Mouse (Mus musculus): ENCODE results near the gene 1700001C19Rik. TPM values are rescaled to one million over a fixed set of nuclear protein-coding genes. Genes with fewer than 3 reads are reported as not detected.

1700001C19Rik gene
- not detected in 3 replicates for total RNA-seq (2017)

DNA sequence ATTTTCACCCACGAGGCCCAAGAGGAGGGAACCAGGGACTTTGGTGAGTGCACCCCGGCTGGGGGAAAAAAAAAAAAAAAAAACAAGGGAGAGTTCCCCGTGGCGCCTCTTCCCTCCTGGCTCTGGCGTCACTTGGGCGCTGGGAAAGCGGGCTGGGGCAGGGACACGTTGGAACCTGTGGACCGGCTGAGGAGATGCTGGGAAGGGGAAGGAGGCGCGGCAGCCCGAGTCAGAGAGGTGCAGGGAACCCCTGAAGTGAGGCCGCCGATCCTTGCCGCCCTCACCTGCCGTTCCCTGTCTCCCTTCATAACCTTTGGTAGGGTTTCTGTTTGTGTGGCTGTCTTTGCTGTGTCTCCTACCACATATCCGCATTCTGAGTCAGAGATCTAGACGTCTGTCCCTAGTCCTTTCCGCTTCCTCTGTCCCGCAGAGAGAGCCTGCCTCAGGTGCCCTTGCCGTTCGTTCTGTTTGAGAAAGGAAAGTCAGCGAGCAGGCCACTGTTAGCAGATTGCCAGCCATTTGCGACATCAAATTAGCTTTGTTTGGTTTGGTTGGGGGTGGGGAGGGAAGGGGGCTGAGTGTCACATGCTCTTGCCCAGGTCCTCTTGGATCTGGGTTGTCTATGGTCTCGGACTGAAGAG, at the start of gene 1700001C19Rik:
Gene 1700001C19Rik, minus strand, starts transcription at position 470 of the 641 bp plus-strand sequence.
- no peak; the same call in 1 of the 2 replicates for ATAC-seq (replicated peaks; ENCODE audit: insufficient number of reproducible peaks, low FRiP score, low TSS enrichment, poor library complexity, severe bottlenecking)

DNA sequence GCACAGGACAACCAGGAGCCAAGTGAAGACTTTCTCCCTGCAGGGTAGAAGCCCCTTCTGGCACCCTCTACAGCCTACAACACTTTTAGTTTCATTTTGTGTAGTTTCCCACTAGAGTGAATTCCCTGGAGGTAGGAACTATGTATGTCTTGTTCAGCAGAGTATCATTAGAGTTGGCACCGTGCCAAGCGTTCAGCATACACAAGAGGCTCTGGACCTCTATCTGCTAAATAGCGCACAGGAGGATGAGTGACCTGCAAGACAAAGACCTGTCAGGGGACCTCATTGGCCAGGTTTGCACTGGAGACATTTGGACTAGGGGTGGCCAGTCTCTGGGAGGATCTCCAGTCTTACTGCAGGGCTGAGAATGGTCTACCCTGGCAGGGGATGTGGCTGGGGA, 48.6 kb upstream of the 1700001C19Rik start:
- no peak for ATAC-seq (replicated peaks; ENCODE audit: insufficient number of reproducible peaks, low FRiP score, low TSS enrichment, poor library complexity, severe bottlenecking)

DNA sequence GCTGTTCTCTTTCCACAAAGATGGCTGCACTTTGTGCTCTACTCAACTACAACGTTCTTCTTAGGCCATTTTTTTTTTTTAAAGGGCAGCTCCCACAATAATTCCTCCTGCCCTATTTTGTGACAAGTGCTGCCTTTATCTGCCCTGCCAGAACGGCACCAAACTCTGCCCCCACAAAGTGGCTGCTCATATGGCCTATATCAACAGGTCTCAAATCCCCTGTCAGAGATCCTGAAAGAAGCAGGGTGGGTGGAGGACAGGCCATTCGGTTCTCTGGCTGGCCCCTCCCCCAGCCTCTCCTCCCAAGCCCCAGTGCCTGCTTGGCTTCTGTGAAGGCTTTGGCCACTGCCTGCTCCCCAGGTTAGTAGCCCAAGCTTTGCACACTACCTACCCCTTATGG, 47.8 kb upstream of the 1700001C19Rik start:
- ATAC-seq (replicated peaks; ENCODE audit: insufficient number of reproducible peaks, low FRiP score, low TSS enrichment, poor library complexity, severe bottlenecking): no peak

DNA sequence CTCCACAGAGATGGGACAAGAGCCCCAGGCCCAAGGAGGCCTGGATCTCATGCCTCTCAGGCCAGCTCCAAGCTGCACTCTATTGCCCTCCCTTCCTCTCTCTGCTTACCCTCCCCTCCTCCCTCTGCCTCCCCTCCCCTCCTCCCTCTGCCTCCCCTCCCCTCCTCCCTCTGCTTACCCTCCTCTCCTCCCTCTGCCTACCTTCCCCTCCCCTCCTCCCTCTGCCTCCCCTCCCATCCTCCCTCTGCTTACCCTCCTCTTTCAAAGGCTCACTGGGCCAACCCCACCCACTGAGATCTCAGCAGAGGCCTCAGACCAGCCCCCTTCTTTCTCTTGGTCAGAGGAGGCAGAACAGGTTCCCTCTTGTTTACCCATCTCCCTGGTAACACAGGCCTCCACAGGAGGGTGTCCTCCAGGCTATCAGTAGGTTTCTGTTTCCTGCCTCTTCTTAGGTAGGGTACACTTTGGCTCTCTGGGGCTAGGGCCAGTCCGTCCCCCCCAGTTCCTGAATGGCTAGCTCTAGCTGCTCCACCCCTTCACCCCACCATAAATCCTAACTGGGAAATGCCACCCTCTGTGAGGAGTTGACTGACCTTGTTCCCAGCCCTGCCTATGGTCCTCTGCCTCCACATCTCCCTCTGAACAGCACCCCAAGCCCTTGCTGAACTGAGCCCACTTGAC, 47.2 kb upstream of the 1700001C19Rik start:
- no peak for ATAC-seq (replicated peaks; ENCODE audit: insufficient number of reproducible peaks, low FRiP score, low TSS enrichment, poor library complexity, severe bottlenecking)

DNA sequence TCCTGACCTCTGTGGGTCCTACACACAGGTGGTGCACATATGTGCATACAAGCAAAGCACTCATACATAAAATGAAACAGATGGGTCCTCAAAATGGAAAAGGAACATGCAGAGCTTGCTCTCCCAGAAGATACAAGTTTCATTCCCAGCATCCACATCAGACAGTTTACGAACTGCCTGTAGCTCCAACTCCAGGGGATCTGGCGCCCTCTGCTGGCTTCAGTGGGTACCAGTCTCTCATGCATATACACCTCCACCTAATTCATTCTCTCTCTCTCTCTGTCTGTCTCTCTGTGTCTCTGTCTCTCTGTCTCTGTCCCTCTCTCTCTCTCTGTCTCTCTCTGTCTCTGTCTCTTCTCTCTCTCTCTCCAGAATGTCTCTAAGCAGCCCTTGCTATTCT, 45.2 kb upstream of the 1700001C19Rik start:
- ATAC-seq (replicated peaks; ENCODE audit: insufficient number of reproducible peaks, low FRiP score, low TSS enrichment, poor library complexity, severe bottlenecking): peak; percentile 48; the same call in 1 of the 2 replicates

DNA sequence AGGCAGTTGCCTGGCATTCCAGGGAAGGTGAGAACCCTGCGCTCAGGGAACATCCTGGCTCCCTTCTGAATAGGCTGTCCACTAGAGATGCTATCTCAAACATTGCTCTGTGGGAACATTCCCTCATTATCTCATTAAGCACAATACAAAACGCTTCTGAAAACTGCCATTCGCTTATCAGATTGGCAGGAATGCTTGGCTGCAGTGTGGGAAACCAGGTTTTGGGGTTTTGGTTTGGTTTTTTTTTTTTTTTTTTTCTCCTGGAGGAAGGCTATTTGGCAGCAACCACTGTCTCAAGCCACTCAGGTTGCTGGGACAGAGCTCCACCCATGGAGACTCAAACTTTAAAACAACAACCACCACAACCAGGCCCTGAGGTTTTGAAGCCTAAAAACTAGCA, 42.7 kb upstream of the 1700001C19Rik start:
- ATAC-seq (replicated peaks; ENCODE audit: insufficient number of reproducible peaks, low FRiP score, low TSS enrichment, poor library complexity, severe bottlenecking): no peak

DNA sequence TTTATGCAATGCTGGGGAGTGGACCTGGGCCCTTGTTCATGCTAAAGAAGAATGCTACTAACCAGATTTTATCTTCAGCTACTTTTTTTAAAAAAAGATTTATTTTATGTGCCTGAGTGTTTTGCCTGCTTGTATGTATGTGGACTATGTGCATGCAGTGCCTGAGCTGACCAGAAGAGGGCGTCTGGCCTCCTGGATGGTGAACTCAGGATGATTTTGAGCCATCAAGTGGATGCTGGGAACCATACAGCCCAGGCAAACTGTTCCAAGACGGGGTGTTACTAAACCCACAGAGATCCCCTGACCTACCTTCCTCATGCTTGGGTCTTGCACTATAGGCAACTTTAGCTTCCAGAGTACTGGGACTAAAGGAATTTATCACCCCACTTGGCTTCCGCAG, 38.5 kb upstream of the 1700001C19Rik start:
- no peak for ATAC-seq (replicated peaks; ENCODE audit: insufficient number of reproducible peaks, low FRiP score, low TSS enrichment, poor library complexity, severe bottlenecking)

DNA sequence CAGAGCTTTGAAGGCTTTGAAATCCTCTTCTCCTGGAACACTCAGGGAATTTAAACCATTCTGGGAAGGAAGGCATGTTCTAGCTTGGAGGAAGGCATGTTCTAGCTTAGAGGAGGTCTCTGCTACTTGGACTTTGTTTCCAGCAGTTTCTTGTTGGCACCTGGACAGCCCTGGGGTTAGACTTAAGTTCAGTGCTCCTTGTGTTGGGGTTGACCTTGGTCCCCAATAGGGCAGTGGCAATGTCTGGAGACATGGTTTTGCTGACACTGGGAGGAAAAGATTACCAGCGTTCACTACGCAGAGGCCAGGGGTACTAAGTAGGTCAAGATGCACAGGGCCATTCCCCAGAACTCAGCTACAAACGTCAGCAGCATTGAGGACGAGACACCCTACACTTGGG, 38.0 kb upstream of the 1700001C19Rik start:
- no peak for ATAC-seq (replicated peaks; ENCODE audit: insufficient number of reproducible peaks, low FRiP score, low TSS enrichment, poor library complexity, severe bottlenecking)

DNA sequence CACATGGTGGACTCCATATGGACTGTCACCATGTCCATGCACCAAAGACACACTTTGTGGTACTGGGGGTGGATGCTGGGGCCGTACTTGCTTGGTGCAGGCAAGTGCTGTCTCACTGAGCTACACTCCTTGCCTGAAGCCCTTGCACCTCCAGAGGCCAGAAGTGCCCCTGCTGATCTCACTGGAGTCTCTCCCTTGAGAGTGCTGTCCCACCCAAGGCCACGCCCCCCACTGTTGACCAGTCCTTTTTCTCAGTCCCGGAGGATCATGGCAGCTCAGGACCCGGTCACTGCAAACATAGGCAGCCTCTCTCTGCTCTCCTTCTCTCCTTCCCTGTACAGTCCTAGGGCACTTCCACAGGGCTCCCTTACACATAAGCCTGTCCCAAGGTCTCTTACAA, 37.1 kb upstream of the 1700001C19Rik start:
- no peak for ATAC-seq (replicated peaks; ENCODE audit: insufficient number of reproducible peaks, low FRiP score, low TSS enrichment, poor library complexity, severe bottlenecking)

DNA sequence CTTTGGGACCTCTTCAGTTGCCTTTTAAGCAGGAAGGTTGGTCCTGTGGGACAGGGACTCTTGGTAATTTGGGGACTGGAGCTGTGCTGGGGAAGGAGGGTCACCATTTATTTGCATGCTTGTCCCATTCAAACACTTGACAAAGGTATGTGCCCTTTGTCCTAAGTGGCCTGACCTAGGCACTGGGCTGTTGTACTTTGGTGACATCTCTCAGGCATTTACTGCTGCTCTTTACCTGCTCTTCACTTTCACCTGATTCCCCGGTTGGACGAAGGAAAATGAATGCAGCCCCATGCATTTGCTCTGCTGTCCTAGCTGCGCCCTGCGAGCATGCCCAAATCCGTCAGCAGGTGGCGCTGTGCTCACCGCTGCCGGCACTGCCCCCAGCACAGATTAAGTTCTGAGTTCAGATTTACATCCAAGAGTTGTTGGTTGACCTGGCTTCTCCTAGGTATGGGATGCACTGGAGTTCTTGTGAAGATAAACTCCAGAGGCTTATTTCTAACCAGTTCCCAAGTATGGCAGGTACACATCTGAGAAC, 36.3 kb upstream of the 1700001C19Rik start:
- ATAC-seq (replicated peaks; ENCODE audit: insufficient number of reproducible peaks, low FRiP score, low TSS enrichment, poor library complexity, severe bottlenecking): peak; percentile 59; the same call in 1 of the 2 replicates

DNA sequence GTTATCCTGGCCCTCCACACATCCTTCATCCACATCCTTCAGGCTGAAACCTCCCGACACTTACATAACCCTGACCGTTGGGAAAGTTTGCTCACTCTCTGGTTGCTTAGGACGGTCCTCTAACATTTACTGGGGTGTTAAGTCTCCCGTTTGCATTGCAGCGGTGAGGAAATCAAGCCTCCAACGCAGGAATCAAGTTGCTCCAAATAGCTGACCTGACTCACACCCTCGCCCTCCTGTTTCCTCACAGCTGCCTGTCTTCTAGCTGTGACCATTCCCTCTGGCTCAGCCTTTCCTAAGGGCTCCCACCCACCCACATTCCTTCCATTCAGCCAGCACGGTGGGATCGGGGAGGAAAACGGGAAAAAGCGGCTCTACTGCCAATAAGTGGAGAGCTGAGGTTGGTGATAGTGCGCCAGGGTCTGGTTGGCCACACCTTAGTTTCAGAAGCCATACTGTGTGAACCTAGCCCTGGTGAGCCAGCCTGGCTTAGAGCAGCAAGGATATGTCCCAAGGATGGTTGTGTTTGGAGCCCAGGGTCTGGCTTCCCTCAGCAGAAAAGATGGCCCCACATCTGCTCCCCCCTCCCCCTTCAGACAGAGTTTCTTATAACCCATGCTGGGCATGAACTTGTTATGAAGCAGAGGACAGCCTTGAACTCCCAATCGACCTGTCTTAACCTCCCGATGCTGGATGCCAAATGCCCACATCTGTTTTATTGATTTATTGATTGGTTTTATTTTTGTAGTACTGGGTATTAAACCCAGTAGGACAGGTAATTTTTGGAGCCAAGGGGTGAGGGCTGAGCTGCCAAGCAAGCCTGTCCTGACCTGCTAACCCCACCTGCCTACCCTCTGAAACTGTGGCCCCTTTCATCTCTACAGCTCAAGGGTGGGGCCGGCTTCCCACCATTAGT, 35.5 kb upstream of the 1700001C19Rik start:
- ATAC-seq (replicated peaks; ENCODE audit: insufficient number of reproducible peaks, low FRiP score, low TSS enrichment, poor library complexity, severe bottlenecking): no peak

DNA sequence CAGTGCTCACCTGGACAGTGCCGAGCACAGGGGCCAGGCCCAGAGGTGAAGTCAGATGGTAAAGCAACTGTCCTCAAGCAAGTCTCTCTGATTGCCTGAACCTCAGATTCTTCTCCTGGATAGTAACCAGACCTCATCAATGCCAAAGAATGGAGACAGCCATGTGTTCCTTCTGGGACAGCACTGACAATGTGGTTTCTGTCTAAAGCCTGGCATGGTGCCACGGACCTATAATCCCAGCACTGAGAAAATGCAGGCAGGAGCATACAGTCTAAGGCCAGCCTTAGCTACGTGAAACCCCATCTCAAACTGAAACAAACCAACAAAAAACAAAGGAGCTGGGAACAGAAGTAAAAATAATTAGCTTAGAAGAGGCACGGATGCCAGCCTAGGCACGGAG, 33.5 kb upstream of the 1700001C19Rik start:
- ATAC-seq (replicated peaks; ENCODE audit: insufficient number of reproducible peaks, low FRiP score, low TSS enrichment, poor library complexity, severe bottlenecking): no peak

DNA sequence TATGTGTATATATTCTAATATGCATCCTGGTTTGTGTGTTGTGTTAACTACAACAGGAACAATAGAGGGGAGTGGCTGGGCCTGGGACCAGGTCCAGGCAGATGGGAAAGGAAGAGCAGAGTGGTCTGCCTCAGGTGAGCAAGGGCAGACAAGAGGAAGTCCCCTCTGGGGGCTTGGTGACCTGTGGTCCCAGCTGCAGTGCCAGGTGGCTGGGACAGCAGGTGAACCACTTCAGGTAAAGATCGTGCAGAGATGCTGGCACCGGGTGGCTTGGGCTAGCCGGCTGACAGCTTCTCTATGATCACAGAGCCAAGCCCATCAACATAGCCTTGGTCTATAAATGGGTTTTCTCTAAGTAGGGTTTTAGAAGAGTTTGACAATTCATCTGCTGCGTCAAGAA, 32.9 kb upstream of the 1700001C19Rik start:
- no peak for ATAC-seq (replicated peaks; ENCODE audit: insufficient number of reproducible peaks, low FRiP score, low TSS enrichment, poor library complexity, severe bottlenecking)

DNA sequence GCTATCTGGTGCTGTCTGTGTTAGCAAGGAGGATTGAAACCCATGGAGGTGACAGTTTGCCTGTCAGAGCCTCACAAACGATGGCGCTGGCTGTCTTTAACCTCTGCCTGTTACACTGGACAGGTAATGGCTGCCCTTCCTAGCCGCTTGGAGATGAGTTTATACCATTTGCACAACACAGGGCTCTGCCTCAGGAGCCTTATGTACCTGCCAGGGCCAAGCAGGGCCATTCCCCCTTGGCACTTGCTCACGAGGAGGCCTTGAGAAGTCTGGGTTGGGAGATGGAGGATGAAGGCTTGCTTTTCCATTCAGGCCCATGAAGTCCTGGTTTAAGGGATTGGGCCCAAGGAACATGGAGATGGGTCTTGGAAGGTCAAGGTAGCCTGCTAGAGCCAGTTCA, 32.5 kb upstream of the 1700001C19Rik start:
- no peak for ATAC-seq (replicated peaks; ENCODE audit: insufficient number of reproducible peaks, low FRiP score, low TSS enrichment, poor library complexity, severe bottlenecking)

DNA sequence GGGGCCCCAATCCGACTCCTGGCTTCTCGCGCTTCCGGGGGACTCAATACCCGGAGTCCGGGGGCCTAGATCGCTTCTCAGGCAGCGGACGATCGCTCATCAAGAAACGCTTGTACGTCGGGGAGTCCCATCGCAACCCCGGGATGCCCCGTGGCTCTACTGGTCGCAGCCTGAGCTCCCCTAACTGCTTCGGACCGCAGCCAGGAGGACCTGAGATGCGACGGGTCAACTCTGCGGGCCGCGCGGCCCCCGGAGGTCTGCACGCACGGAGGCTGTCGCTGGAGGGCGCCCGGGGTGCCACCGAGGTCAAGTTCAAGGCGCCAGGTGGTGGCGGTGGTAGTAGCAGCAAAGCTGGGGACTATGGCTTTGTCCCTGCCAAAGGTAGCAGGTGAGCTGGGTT, 31.3 kb upstream of the 1700001C19Rik start:
- no peak for ATAC-seq (replicated peaks; ENCODE audit: insufficient number of reproducible peaks, low FRiP score, low TSS enrichment, poor library complexity, severe bottlenecking)

DNA sequence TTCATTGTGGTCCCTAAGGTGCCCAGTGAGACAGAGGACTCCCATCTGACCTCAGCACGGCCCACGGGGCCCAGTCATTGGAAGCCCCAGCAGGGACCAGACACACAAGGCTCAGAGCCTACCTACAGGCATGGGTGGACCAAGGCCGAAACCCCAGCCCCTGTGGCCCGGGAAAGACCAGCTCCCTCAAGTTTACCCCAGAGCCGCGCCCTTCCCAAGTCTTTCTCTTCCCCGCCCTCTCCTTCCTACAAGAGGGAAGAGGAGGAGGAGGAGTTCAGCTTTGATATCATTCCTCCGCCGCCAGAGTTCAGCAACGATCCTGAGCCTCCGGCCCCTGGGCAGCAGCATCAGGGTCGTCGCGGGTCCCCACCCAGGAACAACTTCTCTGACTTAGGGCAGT, 30.9 kb upstream of the 1700001C19Rik start:
- no peak for ATAC-seq (replicated peaks; ENCODE audit: insufficient number of reproducible peaks, low FRiP score, low TSS enrichment, poor library complexity, severe bottlenecking)

DNA sequence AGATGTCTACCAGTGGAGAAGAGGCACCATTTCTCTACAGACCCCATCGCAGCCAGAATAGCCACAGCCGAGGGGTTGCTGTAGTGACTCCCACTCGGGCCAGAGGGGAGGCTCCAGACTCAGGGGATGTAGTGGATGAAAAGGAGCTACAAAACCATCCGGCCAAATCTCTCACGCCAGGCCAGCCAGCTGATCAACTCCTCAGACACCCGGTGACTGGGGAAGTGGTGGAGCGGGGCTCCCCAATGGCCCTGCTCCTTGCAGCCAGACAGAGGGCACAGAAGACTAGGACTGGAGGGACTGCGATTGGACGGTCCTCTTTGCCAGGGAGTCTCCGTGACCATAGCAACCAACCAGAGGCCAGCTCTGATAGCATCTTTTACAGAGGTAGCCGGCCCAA, 30.5 kb upstream of the 1700001C19Rik start:
- ATAC-seq (replicated peaks; ENCODE audit: insufficient number of reproducible peaks, low FRiP score, low TSS enrichment, poor library complexity, severe bottlenecking): no peak

DNA sequence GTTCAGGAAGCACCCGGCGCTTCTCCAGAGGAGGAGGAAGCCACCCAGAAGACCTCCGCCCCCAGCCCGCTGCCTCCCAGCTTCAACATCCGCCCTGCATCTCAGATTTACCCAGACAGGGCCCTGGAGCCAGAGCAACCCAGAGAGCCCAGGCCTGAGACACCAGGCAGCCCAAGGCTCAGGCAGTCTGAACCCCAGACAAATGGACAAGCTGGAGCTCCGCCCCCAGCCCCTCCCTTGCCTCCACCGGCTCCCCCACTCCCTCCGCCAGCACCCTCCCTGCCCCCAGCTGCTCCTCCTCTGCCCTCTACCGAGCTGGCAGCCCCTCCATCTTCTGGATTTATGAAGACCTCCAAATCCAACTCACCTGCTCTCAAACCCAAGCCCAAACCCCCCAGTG, 29.1 kb upstream of the 1700001C19Rik start:
- ATAC-seq (replicated peaks; ENCODE audit: insufficient number of reproducible peaks, low FRiP score, low TSS enrichment, poor library complexity, severe bottlenecking): no peak

DNA sequence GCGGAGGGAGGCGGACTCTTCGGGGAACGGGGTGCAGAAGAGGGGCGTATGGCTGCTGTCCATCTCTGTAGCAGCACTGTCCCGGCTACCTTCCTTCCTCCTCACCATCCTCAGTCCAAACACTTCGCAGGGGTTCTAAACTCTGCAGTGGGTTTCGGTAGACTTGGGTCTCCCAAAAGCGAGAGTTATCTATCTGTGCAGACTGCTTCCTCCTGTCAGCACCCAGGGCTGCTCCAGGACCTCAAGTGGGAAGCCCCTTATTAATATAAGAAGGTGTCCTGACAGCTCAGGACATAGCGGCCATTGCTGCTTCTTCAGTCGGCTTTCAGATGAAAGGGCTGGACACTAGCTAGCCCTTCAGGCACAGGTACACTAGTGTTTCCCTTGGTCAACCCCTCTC, 27.8 kb upstream of the 1700001C19Rik start:
- ATAC-seq (replicated peaks; ENCODE audit: insufficient number of reproducible peaks, low FRiP score, low TSS enrichment, poor library complexity, severe bottlenecking): no peak

Measured in monocyte, adult 5-6 weeks (primary cell).